Mouse (Mus musculus) liver, postnatal 0 days (tissue): Measurements from ENCODE around the gene Slc43a1.
A peak's percentile ranks its signal among the peaks of the same experiment; 100 is the strongest.

Experiments
- CTCF ChIP-seq: sonication (generic); IDR thresholded peaks from 2 replicates; pipeline ENCODE4 v1.5.1; 2016; ENCODE audit warnings: antibody characterized with exemption, low read depth
- EP300 ChIP-seq: IDR thresholded peaks from 2 replicates; pipeline ENCODE4 v1.6.1; 2016; ENCODE audit warnings: antibody characterized with exemption, low read depth, mild to moderate bottlenecking

DNA sequence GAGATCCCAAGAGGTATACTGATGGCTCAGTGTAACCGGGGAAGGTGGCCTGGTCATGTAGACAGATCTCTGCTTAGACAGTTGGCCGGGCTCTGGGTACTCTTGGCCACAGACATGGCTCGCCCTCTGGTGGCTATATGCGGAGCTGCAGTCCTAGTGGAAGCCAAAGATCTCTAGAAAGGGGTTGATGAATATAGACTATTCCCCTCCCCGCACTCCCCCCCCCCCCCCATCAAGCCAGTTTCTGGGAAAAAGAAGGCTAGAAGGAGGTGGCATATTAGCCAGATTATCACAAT, 51.3 kb downstream of the Slc43a1 start:
- TF ChIP-seq CTCF (peak; percentile 88), EP300 (no peak)
